ENCODE assay signal across 8 mouse cellular contexts in the genomic region with DNA sequence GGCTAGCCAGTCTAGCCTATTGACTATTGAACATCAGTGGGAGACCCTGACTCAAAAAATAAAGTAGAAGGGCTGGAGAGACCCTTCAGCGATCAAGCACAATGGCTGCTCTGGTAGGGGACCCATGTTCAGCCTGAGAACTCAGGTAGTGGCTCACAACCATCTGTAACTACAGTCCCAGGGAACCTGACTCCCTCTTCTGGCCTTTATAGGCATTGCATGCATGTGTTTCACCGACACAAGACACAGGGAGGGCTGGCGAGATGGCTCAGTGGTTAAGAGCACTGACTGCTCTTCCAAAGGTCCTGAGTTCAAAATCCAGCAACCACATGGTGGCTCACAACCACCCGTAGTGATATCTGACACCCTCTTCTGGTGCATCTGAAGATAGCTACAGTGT. TPM values are rescaled to one million over a fixed set of nuclear protein-coding genes. Genes with fewer than 3 reads are reported as not detected.
DNase-seq lines count a peak whose midpoint lies in the region; ATAC-seq lines count a peak whose summit lies in the region.

No protein-coding gene starts in this region.

- no peaks in the 10 kb centered on the region for H3K9me3 ChIP-seq in forebrain, embryonic 11.5 days (ENCODE audit: control insufficient read depth, low read length)
- no peaks in the 10 kb centered on the region for H3K9me3 ChIP-seq in forebrain, embryonic 12.5 days
- H3K9me3 ChIP-seq in midbrain, embryonic 10.5 days (replicated peaks) = no peaks in the 10 kb centered on the region
- no peaks in the 10 kb centered on the region for H3K9me3 ChIP-seq in midbrain, embryonic 13.5 days

- no peak overlapping the region for H3K4me3 ChIP-seq in forebrain, embryonic 11.5 days (ENCODE audit: low read depth, low read length)
- no peak overlapping the region for H3K4me3 ChIP-seq in forebrain, embryonic 12.5 days (replicated peaks)
- no peak overlapping the region for H3K4me3 ChIP-seq in midbrain, embryonic 10.5 days
- H3K4me3 ChIP-seq in midbrain, embryonic 13.5 days (replicated peaks) = no peak overlapping the region

- 27% methylated on average over 4 of the region's 4 CpGs for WGBS in forebrain, embryonic 11.5 days
- WGBS in forebrain, embryonic 12.5 days = 27% methylated on average over 4 of the region's 4 CpGs
- 29% methylated on average over 4 of the region's 4 CpGs for WGBS in midbrain, embryonic 10.5 days
- WGBS in midbrain, embryonic 13.5 days = 35% methylated on average over 4 of the region's 4 CpGs

- no peak for ATAC-seq in forebrain, embryonic 11.5 days (replicated peaks; ENCODE audit: low FRiP score)
- ATAC-seq in forebrain, embryonic 12.5 days (ENCODE audit: low FRiP score) = no peak
- ATAC-seq in midbrain, embryonic 13.5 days = no peak
- ATAC-seq in frontal cortex, adult (ENCODE audit: low TSS enrichment) = no peak

- no peaks in the 10 kb centered on the region for H3K27me3 ChIP-seq in forebrain, embryonic 11.5 days (ENCODE audit: control insufficient read depth, insufficient read depth, low read length)
- H3K27me3 ChIP-seq in forebrain, embryonic 12.5 days = peaks cover 17% of the 10 kb centered on the region; the same call in 1 of the 2 replicates
- no peaks in the 10 kb centered on the region for H3K27me3 ChIP-seq in midbrain, embryonic 10.5 days (ENCODE audit: low read depth, poor library complexity, severe bottlenecking)
- H3K27me3 ChIP-seq in midbrain, embryonic 13.5 days = no peaks in the 10 kb centered on the region

- H3K4me1 ChIP-seq in forebrain, embryonic 11.5 days (replicated peaks; ENCODE audit: control insufficient read depth, insufficient read depth, low read length) = no peaks in the 10 kb centered on the region
- no peaks in the 10 kb centered on the region for H3K4me1 ChIP-seq in forebrain, embryonic 12.5 days
- no peaks in the 10 kb centered on the region for H3K4me1 ChIP-seq in midbrain, embryonic 10.5 days
- H3K4me1 ChIP-seq in midbrain, embryonic 13.5 days (replicated peaks) = no peaks in the 10 kb centered on the region

- H3K9ac ChIP-seq in forebrain, embryonic 11.5 days (ENCODE audit: low read length) = no peak overlapping the region
- no peak overlapping the region for H3K9ac ChIP-seq in forebrain, embryonic 12.5 days
- no peak overlapping the region for H3K9ac ChIP-seq in midbrain, embryonic 13.5 days (replicated peaks)

- DNase-seq in forebrain, embryonic 11.5 days (ENCODE audit: low spot score) = peak; percentile 59
- peak; percentile 50 for DNase-seq in midbrain, embryonic 10.5 days (ENCODE audit: low spot score)
- DNase-seq in c-Kit-negative CD71-positive TER-119-positive erythroid progenitor cells, embryonic 14.5 days (ENCODE audit: low read depth, low spot score) = peak; percentile 11
- DNase-seq in layer of hippocampus, postnatal 10 days (ENCODE audit: low spot score in 2 of 2) = peak; percentile 31 to 43
- peak; percentile 50 to 52 for DNase-seq in spleen, postnatal 36 days (ENCODE audit: low spot score in 2 of 2)

- no peak overlapping the region for H3K27ac ChIP-seq in forebrain, embryonic 11.5 days (ENCODE audit: low read depth, low read length)
- no peak overlapping the region for H3K27ac ChIP-seq in forebrain, embryonic 12.5 days
- H3K27ac ChIP-seq in midbrain, embryonic 10.5 days (replicated peaks) = no peak overlapping the region
- H3K27ac ChIP-seq in midbrain, embryonic 13.5 days = no peak overlapping the region

- no peak overlapping the region for H3K4me2 ChIP-seq in forebrain, embryonic 11.5 days (ENCODE audit: low read depth, low read length, severe bottlenecking)
- H3K4me2 ChIP-seq in forebrain, embryonic 12.5 days = no peak overlapping the region
- no peak overlapping the region for H3K4me2 ChIP-seq in midbrain, embryonic 13.5 days (replicated peaks)

- no peaks in the 10 kb centered on the region for H3K36me3 ChIP-seq in forebrain, embryonic 11.5 days (ENCODE audit: control insufficient read depth, insufficient read depth, low read length)
- H3K36me3 ChIP-seq in forebrain, embryonic 12.5 days (replicated peaks) = no peaks in the 10 kb centered on the region
- no peaks in the 10 kb centered on the region for H3K36me3 ChIP-seq in midbrain, embryonic 10.5 days
- no peaks in the 10 kb centered on the region for H3K36me3 ChIP-seq in midbrain, embryonic 13.5 days

RNA-seq across cellular contexts. Expression of gene Oas2, which starts 7.5 kb away (rescaled TPM):
- polyA plus RNA-seq in forebrain, embryonic 11.5 days (2014; fragmentation: Nextera tagmentation; extraction: Ambion mirVana) = 0.15 TPM in 1 of 2 replicates, not detected in the other
- polyA plus RNA-seq in forebrain, embryonic 12.5 days (2016; fragmentation: Nextera tagmentation; extraction: Ambion mirVana) = 0.10 and 0.17 TPM in 2 replicates
- polyA plus RNA-seq in midbrain, embryonic 10.5 days (2016; fragmentation: Nextera tagmentation; extraction: Ambion mirVana) = 0.09 TPM in 1 of 2 replicates, not detected in the other
- 0.07 and 0.17 TPM in 2 replicates for polyA plus RNA-seq in midbrain, embryonic 13.5 days (2015; fragmentation: Nextera tagmentation; extraction: Ambion mirVana)
- under 1 TPM in 1 of 2 experiments, not detected in 1; 0.18 TPM for total RNA-seq in layer of hippocampus, postnatal 10 days (2021)

RNA-seq across cellular contexts. Expression of gene Dtx1, which starts 30.4 kb away (rescaled TPM):
- 6.4 and 6.6 TPM in 2 replicates for polyA plus RNA-seq in forebrain, embryonic 11.5 days (2014; fragmentation: Nextera tagmentation; extraction: Ambion mirVana)
- 17.1 and 18.1 TPM in 2 replicates for polyA plus RNA-seq in forebrain, embryonic 12.5 days (2016; fragmentation: Nextera tagmentation; extraction: Ambion mirVana)
- polyA plus RNA-seq in midbrain, embryonic 10.5 days (2016; fragmentation: Nextera tagmentation; extraction: Ambion mirVana) = 2.2 and 4.8 TPM in 2 replicates
- 25.1 and 34.2 TPM in 2 replicates for polyA plus RNA-seq in midbrain, embryonic 13.5 days (2015; fragmentation: Nextera tagmentation; extraction: Ambion mirVana)
- total RNA-seq in layer of hippocampus, postnatal 10 days (2021) = 10 to 100 TPM; 87.6 to 93.3 TPM

RNA-seq across cellular contexts. Expression of gene Oas3, which starts 35.3 kb away (rescaled TPM):
- 0.12 and 0.27 TPM in 2 replicates for polyA plus RNA-seq in forebrain, embryonic 11.5 days (2014; fragmentation: Nextera tagmentation; extraction: Ambion mirVana)
- polyA plus RNA-seq in forebrain, embryonic 12.5 days (2016; fragmentation: Nextera tagmentation; extraction: Ambion mirVana) = 0.09 and 0.12 TPM in 2 replicates
- 0.02 and 0.10 TPM in 2 replicates for polyA plus RNA-seq in midbrain, embryonic 10.5 days (2016; fragmentation: Nextera tagmentation; extraction: Ambion mirVana)
- polyA plus RNA-seq in midbrain, embryonic 13.5 days (2015; fragmentation: Nextera tagmentation; extraction: Ambion mirVana) = 0.16 and 0.45 TPM in 2 replicates
- total RNA-seq in layer of hippocampus, postnatal 10 days (2021) = under 1 TPM; 0.33 to 0.37 TPM

RNA-seq across cellular contexts. Expression of gene Oas1e, which starts 53.2 kb away (rescaled TPM):
- polyA plus RNA-seq in forebrain, embryonic 11.5 days (2014; fragmentation: Nextera tagmentation; extraction: Ambion mirVana) = not detected in 2 replicates
- polyA plus RNA-seq in forebrain, embryonic 12.5 days (2016; fragmentation: Nextera tagmentation; extraction: Ambion mirVana) = 0.10 TPM in 1 of 2 replicates, not detected in the other
- polyA plus RNA-seq in midbrain, embryonic 10.5 days (2016; fragmentation: Nextera tagmentation; extraction: Ambion mirVana) = 0.11 TPM in 1 of 2 replicates, not detected in the other
- polyA plus RNA-seq in midbrain, embryonic 13.5 days (2015; fragmentation: Nextera tagmentation; extraction: Ambion mirVana) = 0.19 and 0.27 TPM in 2 replicates
- not detected for total RNA-seq in layer of hippocampus, postnatal 10 days (2021)
